Mouse (Mus musculus) lung, adult 2 months (tissue): ENCODE results near the gene Stx3.

Experiments used
- CTCF ChIP-seq: fragments of 200-500 bp; IDR thresholded peaks from 2 replicates; pipeline ENCODE4 v1.5.1; 2011; ENCODE audit warnings: mild to moderate bottlenecking, low read length, control low read depth; ENCODE audit not compliant: insufficient read depth
- POLR2A ChIP-seq: fragments of 200-500 bp; IDR thresholded peaks from 2 replicates; pipeline ENCODE4 v1.6.1; 2011; ENCODE audit warnings: low read depth, mild to moderate bottlenecking, control low read depth, low read length, borderline replicate concordance; ENCODE audit errors: extremely low read depth

DNA sequence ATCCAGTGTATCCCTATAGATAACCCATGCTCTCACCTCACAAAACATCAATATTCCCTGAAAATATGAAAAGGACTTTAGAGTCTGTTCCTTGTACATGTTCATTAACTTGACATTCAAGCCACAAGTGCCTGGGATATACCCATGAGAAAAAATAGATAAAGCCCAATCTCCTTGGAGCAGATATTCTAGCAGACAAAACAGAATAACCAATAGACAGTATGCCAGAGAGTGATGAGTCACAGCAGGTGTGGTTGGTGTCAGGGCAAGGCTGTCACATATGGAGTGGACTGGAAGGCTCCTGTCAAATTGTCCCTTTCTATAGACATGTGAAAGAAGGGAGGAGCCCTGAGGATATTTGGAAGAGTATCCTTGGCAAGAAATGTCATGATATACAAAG lies 73.5 kb downstream of the Stx3 start:
- TF ChIP-seq POLR2A (no peak), CTCF (no peak)
